Mouse (Mus musculus) forebrain, embryonic 11.5 days (tissue): ENCODE measurements at regions not wholly inside any gene's neighbourhood (a gene's known extent, or its start where the extent isn't known, plus 50 kb on each side); places are given as distances from the start of the nearest gene placed in this dataset.
"Not testable (repeated sequence)": the region's sequence is repeated elsewhere in the genome, so short reads cannot be mapped to it uniquely, and the experiment has no call there.

Source experiments
- ATAC-seq: fragments of 200-750 bp; cut with Nextera tagmentation; replicated peaks from 2 replicates; pipeline ENCODE4 v1.8.0; 2017; ENCODE audit warnings: moderate TSS enrichment; ENCODE audit not compliant: low FRiP score
- DNase-seq: peaks from one replicate; pipeline ENCODE4 v3.0.0-alpha.2; 2017; ENCODE audit warnings: low spot score
- H3K27ac ChIP-seq: fragments of 300-500 bp; sonication (generic); 2 replicates; pipeline ENCODE4 v1.5.1; 2014; ENCODE audit warnings: low read depth, low read length
- H3K27me3 ChIP-seq: fragments of 300-500 bp; sonication (generic); 2 replicates; pipeline ENCODE4 v1.6.1; 2014; ENCODE audit warnings: mild to moderate bottlenecking, low read length, mixed read lengths; ENCODE audit not compliant: control insufficient read depth, insufficient read depth
- H3K36me3 ChIP-seq: fragments of 300-500 bp; sonication (generic); 2 replicates; pipeline ENCODE4 v1.6.1; 2014; ENCODE audit warnings: mild to moderate bottlenecking, low read length, moderate library complexity, mixed read lengths; ENCODE audit not compliant: control insufficient read depth, insufficient read depth
- H3K4me1 ChIP-seq: fragments of 300-500 bp; sonication (generic); replicated peaks from 2 replicates; pipeline ENCODE4 v1.6.1; 2014; ENCODE audit warnings: low read length, mixed read lengths; ENCODE audit not compliant: control insufficient read depth, insufficient read depth
- H3K4me2 ChIP-seq: fragments of 300-500 bp; sonication (generic); 2 replicates; pipeline ENCODE4 v1.6.1; 2014; ENCODE audit warnings: low read depth, mild to moderate bottlenecking, low read length, moderate library complexity, mixed read lengths; ENCODE audit not compliant: severe bottlenecking
- H3K4me3 ChIP-seq: fragments of 300-500 bp; sonication (generic); 2 replicates; pipeline ENCODE4 v1.5.1; 2014; ENCODE audit warnings: low read depth, low read length
- H3K9ac ChIP-seq: fragments of 300-500 bp; sonication (generic); 2 replicates; pipeline ENCODE4 v1.6.1; 2014; ENCODE audit warnings: low read length
- H3K9me3 ChIP-seq: fragments of 300-500 bp; sonication (generic); 2 replicates; pipeline ENCODE4 v1.6.1; 2016; ENCODE audit warnings: low read length, mixed read lengths; ENCODE audit not compliant: control insufficient read depth
- WGBS: fragments of 180-500 bp; shearing (Covaris S2); extraction: QIAGEN DNeasy Blood & Tissue Kit; methylation state at CpG from one replicate; pipeline ENCODE4 v1.1.7; 2014; 5-methylcytosine and 5-hydroxymethylcytosine counted together

DNA sequence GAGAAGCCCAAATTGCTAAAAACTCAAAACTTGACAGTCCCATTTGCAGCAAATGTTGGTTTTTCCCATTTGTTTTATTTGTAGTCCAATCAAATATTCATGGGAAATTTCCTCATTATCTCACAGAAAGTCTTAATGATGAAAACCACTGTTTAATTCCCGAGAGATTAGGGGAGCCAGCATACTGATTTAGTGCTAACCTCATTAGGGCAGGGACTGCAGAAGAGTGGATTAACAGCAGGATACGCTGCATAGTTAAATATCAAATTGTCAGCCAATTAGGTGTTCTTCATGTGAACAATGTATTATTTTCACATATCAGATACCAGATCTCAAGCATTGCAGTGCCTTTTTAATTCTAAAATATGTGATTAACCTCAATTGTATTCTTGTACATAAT lies 264.0 kb upstream of the 4933412E24Rik start:
- Histone ChIP-seq H3K4me3 (no peak overlapping the region), H3K4me1 (no peaks in the 10 kb centered on the region), H3K9ac (no peak overlapping the region), H3K4me2 (no peak overlapping the region), H3K36me3 (no peaks in the 10 kb centered on the region), H3K27ac (no peak overlapping the region), H3K9me3 (no peaks in the 10 kb centered on the region), H3K27me3 (no peaks in the 10 kb centered on the region)
- WGBS = 31% methylated on average over 2 of the region's 2 CpGs
- ATAC-seq (peak; percentile 67; the same call in 1 of the 2 replicates), DNase-seq (no peak)

DNA sequence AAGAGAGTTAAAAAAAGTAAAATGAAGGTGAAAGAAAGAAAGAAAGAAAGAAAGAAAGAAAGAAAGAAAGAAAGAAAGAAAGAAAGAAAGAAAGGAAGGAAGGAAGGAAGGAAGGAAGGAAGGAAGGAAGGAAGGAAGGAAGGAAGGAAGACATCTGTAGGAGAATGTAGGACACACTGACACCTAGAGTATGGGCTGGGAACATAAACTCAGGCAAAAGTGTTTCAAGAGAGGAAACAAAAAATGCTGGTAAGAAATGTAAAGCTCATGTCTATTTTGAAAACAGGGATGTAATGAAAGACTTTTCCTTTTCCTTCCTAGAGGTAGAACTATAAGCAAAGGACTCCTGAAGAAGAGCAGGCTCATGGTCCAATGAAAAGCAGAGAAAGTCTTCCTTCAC lies 237.2 kb upstream of the 4933412E24Rik start:
- H3K4me3 ChIP-seq, H3K4me2 ChIP-seq, H3K27ac ChIP-seq, H3K4me1 ChIP-seq, H3K36me3 ChIP-seq, H3K27me3 ChIP-seq, DNase-seq, ATAC-seq, H3K9ac ChIP-seq, H3K9me3 ChIP-seq: not testable (repeated sequence)

DNA sequence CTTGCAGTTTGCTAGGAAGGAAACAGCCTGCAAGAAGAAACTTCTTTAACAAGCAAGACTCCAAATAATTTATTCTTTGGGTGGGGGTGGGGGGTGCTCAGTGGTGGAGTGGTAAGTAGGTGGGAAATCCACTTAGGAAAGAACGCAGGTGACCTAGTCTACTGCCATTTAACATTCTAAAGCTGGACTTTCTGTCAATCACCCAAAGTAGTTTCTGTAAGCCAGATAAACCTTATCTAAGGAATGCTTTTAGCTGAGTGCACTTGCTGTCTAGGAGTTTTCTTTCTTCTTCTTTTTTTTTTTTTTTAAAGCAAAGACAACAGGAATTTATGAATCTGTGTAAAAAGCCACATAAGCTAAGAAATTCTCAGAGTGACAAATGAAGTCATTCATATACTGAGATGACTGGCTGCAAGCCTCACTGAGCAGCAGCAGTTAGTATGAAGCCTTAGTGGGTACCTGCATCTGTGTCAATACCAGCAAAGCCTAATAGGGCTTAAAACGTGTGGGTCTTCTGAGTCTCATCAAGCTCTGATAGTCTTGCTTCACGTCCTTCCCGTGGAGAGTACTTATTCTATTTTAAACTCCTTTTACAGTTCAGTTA lies 210.0 kb upstream of the 4933412E24Rik start:
- WGBS = 76% methylated on average over 4 of the region's 4 CpGs
- Histone ChIP-seq H3K4me1 (no peaks in the 10 kb centered on the region), H3K27ac (no peak overlapping the region), H3K4me2 (no peak overlapping the region), H3K36me3 (no peaks in the 10 kb centered on the region), H3K9ac (no peak overlapping the region), H3K9me3 (no peaks in the 10 kb centered on the region), H3K4me3 (no peak overlapping the region), H3K27me3 (no peaks in the 10 kb centered on the region)
- DNase-seq (no peak), ATAC-seq (no peak)

DNA sequence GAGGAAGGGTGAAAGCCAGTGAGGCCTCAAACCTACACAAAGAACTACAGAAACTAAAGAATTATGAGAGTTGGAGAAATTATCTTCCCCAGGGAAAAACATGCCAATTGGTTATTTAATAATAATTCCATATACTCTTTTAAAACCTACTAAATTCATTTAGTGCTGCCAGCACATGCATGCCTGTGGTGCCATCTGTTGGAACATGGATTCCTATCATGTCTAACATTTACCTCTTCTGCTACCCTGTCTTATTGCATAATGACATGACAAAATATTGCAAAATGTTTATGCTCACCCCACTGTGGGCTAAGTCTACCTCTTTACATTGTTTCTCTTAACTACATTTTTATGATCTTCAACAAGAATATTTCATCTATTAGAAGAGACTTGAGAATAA lies 178.7 kb upstream of the 4933412E24Rik start:
- Histone ChIP-seq H3K4me2 (no peak overlapping the region), H3K4me3 (no peak overlapping the region), H3K27ac (no peak overlapping the region), H3K27me3 (no peaks in the 10 kb centered on the region), H3K36me3 (no peaks in the 10 kb centered on the region), H3K9ac (no peak overlapping the region), H3K9me3 (no peaks in the 10 kb centered on the region), H3K4me1 (no peaks in the 10 kb centered on the region)
- ATAC-seq (no peak), DNase-seq (no peak)

DNA sequence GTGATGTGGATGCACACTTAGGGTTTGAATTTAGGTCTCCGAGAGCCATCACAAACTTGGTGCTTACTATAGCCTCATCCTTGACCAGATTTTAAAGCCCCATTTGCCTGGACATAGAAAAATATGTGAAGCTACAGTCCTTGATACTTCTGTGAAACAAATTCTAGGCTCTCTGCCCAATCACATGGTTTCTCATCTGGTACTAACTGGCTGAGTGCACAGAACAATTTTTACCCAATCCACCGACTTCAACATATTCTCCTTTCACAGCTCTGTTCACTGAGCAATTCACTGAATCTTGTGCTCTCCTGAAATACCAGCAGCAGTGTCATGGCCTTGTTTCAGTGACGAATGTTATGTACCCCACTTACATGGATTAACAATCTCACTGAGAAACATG lies 176.7 kb upstream of the 4933412E24Rik start:
- no peak for DNase-seq
- Histone ChIP-seq H3K9ac (no peak overlapping the region), H3K4me3 (no peak overlapping the region), H3K4me2 (no peak overlapping the region), H3K27me3 (no peaks in the 10 kb centered on the region), H3K9me3 (no peaks in the 10 kb centered on the region), H3K36me3 (no peaks in the 10 kb centered on the region), H3K4me1 (no peaks in the 10 kb centered on the region), H3K27ac (no peak overlapping the region)
- WGBS = 88% methylated on average over 3 of the region's 3 CpGs
- no peak for ATAC-seq

DNA sequence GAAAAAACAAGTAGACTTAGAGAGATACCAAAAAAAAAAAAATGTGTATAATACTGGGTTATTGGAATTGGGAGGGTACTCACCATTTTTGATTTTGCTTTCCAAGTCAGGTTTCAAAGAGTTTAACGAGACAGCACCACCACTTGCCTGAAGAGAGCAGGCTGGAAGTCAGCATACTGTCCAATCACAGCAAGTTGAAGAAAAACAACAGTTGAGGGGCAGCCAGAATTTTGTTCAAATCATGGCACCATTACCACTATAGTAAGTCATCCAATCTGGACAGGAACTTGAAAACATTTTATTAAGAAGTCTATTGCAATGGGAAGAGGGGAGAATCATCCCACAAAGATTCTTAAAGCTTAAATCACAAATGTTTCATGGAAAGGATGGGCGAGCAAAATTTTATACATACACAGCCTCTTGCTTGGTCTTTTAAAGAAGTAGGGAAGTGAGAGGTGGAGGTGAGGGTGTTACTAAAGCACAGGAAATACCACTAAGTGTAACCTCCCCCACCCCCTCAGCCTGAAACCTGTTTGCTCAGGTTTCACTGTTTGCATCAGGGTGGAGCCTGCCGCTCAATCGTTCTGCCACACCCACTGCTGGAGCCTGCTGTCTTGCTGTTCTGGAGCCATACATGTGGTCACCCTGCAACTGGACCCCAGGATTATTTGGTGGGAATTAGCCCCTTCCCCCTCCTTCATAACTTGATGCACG lies 170.7 kb upstream of the 4933412E24Rik start:
- no peak overlapping the region for H3K4me2 ChIP-seq
- H3K27ac ChIP-seq = no peak overlapping the region
- no peaks in the 10 kb centered on the region for H3K9me3 ChIP-seq
- 48% methylated on average over 5 of the region's 5 CpGs for WGBS
- no peaks in the 10 kb centered on the region for H3K36me3 ChIP-seq
- DNase-seq (no peak), ATAC-seq (no peak)
- H3K9ac ChIP-seq = no peak overlapping the region
- no peak overlapping the region for H3K4me3 ChIP-seq
- H3K4me1 ChIP-seq = no peaks in the 10 kb centered on the region
- H3K27me3 ChIP-seq = no peaks in the 10 kb centered on the region

DNA sequence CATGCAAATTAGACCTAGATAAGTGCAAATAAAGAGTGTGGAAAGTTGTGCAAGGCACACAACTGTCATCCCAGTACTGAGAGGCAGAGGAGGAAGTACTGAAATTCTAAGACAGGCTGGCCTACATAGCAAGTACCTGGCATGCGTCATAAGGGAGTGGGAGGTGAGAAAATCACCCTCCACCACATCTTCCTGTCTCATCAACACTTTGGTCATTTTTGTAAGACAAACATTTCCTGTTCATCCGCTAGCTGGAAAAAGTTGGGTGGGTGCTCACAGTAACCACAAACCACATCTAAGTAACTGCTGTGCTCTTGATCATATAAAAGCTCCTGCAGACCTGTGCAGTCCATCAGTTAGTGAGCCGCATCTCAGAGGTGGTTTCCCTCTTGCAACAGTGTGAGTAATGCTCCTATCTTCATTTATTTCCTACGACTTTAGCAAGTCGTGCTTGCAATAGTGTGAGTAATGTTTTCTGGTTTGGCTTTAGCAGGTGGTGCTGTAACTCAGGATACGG lies 125.2 kb upstream of the 4933412E24Rik start:
- no peak for ATAC-seq
- WGBS = 92% methylated on average over 6 of the region's 6 CpGs
- no peaks in the 10 kb centered on the region for H3K27me3 ChIP-seq

DNA sequence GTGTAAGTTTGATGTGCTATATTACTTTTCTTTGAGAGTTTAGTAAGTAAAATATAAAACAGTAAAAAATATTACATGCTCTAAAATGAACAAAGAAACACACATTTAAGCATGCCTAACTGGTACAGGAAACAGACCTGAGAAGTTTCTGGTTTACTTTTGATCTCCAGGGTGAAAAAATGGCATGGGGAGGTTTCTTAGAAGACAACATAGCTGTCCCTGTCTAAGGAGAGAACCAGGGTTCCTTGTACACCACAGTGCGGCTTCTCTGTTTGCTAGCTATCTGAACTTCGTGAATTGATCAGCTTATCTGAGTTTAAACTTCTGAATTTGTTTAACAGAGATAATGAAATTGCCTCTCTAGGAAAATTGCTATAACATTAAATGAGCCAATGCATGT lies 120.3 kb upstream of the 4933412E24Rik start:
- DNase-seq (no peak), ATAC-seq (no peak)
- H3K4me1 ChIP-seq = no peaks in the 10 kb centered on the region
- no peaks in the 10 kb centered on the region for H3K36me3 ChIP-seq
- WGBS = 88% methylated on average over 2 of the region's 2 CpGs
- no peak overlapping the region for H3K27ac ChIP-seq
- H3K4me3 ChIP-seq = no peak overlapping the region
- H3K9me3 ChIP-seq = no peaks in the 10 kb centered on the region
- H3K4me2 ChIP-seq = no peak overlapping the region
- no peak overlapping the region for H3K9ac ChIP-seq
- no peaks in the 10 kb centered on the region for H3K27me3 ChIP-seq

More for the DNA sequence above, 125.2 kb upstream of the 4933412E24Rik start:
- H3K4me2 ChIP-seq = no peak overlapping the region
- no peak overlapping the region for H3K9ac ChIP-seq
- DNase-seq = no peak
- H3K9me3 ChIP-seq = no peaks in the 10 kb centered on the region
- no peak overlapping the region for H3K4me3 ChIP-seq
- H3K36me3 ChIP-seq = no peaks in the 10 kb centered on the region
- H3K27ac ChIP-seq = no peak overlapping the region
- no peaks in the 10 kb centered on the region for H3K4me1 ChIP-seq

DNA sequence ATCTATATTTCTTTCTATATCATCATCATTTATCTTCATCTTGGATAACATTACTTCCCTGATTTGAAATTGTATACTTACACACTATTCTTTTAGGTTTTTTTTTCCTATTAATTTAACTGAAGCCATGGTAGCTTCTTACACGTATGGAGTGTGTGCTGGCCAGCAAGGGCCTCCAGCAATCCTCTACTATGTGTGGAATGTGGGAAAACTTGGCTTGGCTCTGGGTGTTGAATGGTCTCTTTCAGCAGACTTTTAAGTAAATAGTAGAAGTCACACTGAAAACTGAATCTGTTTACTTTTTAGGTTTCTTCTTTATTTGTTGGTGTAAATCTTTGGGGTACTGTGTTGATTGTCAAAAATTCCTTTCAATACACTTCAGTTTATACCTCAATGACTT lies 118.1 kb upstream of the 4933412E24Rik start:
- H3K27ac ChIP-seq = no peak overlapping the region
- no peaks in the 10 kb centered on the region for H3K9me3 ChIP-seq
- no peaks in the 10 kb centered on the region for H3K36me3 ChIP-seq
- H3K9ac ChIP-seq = no peak overlapping the region
- no peak overlapping the region for H3K4me2 ChIP-seq
- 67% methylated on average over 1 of the region's 1 CpGs for WGBS
- H3K4me3 ChIP-seq = no peak overlapping the region
- DNase-seq (no peak), ATAC-seq (no peak)
- no peaks in the 10 kb centered on the region for H3K4me1 ChIP-seq
- no peaks in the 10 kb centered on the region for H3K27me3 ChIP-seq
